Mouse (Mus musculus) intestine, embryonic 16.5 days (tissue): ENCODE results near the gene Hmga1. TPM values are rescaled to one million over a fixed set of nuclear protein-coding genes. Genes with fewer than 3 reads are reported as not detected.

Experiments
- ATAC-seq: fragments of 200-750 bp; cut with Nextera tagmentation; 2 replicates; pipeline ENCODE4 v1.8.0; 2017; ENCODE audit warnings: moderate TSS enrichment, moderate library complexity
- H3K27ac ChIP-seq: fragments of 300-500 bp; sonication (generic); 2 replicates; pipeline ENCODE4 v1.5.1; 2014; ENCODE audit warnings: mild to moderate bottlenecking, low read length
- H3K27me3 ChIP-seq: fragments of 300-500 bp; sonication (generic); replicated peaks from 2 replicates; pipeline ENCODE4 v1.6.1; 2014; ENCODE audit warnings: low read length, control low read depth, mixed read lengths; ENCODE audit not compliant: control insufficient read depth, insufficient read depth
- H3K36me3 ChIP-seq: fragments of 300-500 bp; sonication (generic); 2 replicates; pipeline ENCODE4 v1.6.1; 2014; ENCODE audit warnings: low read length, control low read depth; ENCODE audit not compliant: control insufficient read depth, insufficient read depth
- H3K4me1 ChIP-seq: fragments of 300-500 bp; sonication (generic); 2 replicates; pipeline ENCODE4 v1.6.1; 2014; ENCODE audit warnings: low read length, control low read depth, mixed read lengths; ENCODE audit not compliant: control insufficient read depth, insufficient read depth
- H3K4me2 ChIP-seq: fragments of 300-500 bp; sonication (generic); 2 replicates; pipeline ENCODE4 v1.6.1; 2014; ENCODE audit warnings: low read depth, low read length, control low read depth
- H3K4me3 ChIP-seq: fragments of 300-500 bp; sonication (generic); 2 replicates; pipeline ENCODE4 v1.5.1; 2014; ENCODE audit warnings: mild to moderate bottlenecking, low read length
- H3K9ac ChIP-seq: fragments of 300-500 bp; sonication (generic); 2 replicates; pipeline ENCODE4 v1.6.1; 2014; ENCODE audit warnings: low read depth, low read length
- H3K9me3 ChIP-seq: fragments of 300-500 bp; sonication (generic); 2 replicates; pipeline ENCODE4 v1.6.1; 2016; ENCODE audit warnings: low read length, control low read depth; ENCODE audit not compliant: control insufficient read depth
- WGBS: fragments of 180-500 bp; shearing (Covaris S2); extraction: QIAGEN DNeasy Blood & Tissue Kit; methylation state at CpG from one replicate; pipeline ENCODE4 v1.1.7; 2014; 5-methylcytosine and 5-hydroxymethylcytosine counted together
- polyA plus RNA-seq: library from polyadenylated mRNA; unstranded; fragments of >200 nt; fragmentation: Nextera tagmentation; extraction: Ambion mirVana; gene quantifications from 2 replicates; pipeline ENCODE4 v1.2.1, GENCODE M21; 2015

Hmga1 gene
- 286 and 319 TPM in 2 replicates for polyA plus RNA-seq

- Histone ChIP-seq H3K4me1 (peaks cover 36% of the 10 kb centered on the region), H3K9ac (peak within 1 kb of the TSS; percentile 92), H3K4me3 (peak within 1 kb of the TSS; percentile 83), H3K4me2 (peak within 1 kb of the TSS; percentile 90), H3K27ac (peak within 1 kb of the TSS; percentile 96), H3K27me3 (no peaks in the 10 kb centered on the region), H3K9me3 (no peaks in the 10 kb centered on the region), H3K36me3 (no peaks in the 10 kb centered on the region)
- WGBS: under 1% methylated on average over 78 of the region's 79 CpGs
- peak; percentile 70 for ATAC-seq
These were observed at the start of gene Hmga1 for GRCm38 (mm10) chr17:27556315-27557011. Gene Hmga1, plus strand, starts transcription at chr17:27556497.

DNA sequence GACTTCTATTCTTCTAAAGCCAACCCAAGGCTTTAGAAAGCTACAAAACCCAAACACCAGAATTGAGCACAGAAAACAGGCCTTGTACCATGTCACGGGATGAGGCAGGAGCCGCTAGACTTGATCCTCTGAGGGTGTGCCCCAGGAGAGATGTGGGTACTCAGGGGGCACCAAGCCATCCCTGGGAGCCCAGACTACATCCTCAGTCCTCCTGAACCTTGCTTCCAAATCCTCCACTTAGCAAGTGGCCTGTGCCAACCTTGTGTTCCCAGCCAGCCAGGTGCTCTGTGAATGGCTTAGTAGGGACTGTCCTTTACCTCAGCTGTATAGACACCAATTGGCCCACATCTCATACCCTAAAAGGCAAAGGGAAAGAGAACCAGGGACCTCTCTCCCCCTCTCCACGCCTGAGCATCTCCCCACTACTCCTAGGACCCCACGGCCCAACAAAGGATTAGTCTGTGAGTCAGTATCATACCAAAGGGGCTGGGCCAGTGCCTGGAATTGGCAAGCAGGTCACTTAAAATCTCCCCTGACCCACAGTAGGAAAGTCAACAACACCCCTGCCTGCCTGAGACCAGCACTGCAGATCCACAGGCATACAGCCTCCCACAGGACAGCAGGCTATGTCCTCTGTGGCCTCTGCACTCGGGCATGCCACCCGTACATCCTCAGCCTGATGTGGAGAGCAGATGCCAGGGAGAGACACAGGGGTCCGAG lies 49.3 kb upstream of the Hmga1 start:
- 81% methylated on average over 7 of the region's 7 CpGs for WGBS
- Histone ChIP-seq H3K4me2 (no peak overlapping the region), H3K27me3 (peaks cover 57% of the 10 kb centered on the region), H3K9ac (no peak overlapping the region), H3K36me3 (no peaks in the 10 kb centered on the region), H3K27ac (no peak overlapping the region), H3K9me3 (no peaks in the 10 kb centered on the region), H3K4me1 (peaks cover 3% of the 10 kb centered on the region), H3K4me3 (no peak overlapping the region)
- no peak for ATAC-seq

- H3K4me3 ChIP-seq: no peak overlapping the region
- no peak overlapping the region for H3K4me2 ChIP-seq
- no peak overlapping the region for H3K27ac ChIP-seq
- H3K9me3 ChIP-seq: no peaks in the 10 kb centered on the region
- ATAC-seq: no peak
- H3K27me3 ChIP-seq: peaks cover 59% of the 10 kb centered on the region
- peaks cover 8% of the 10 kb centered on the region for H3K4me1 ChIP-seq
- 83% methylated on average over 7 of the region's 7 CpGs for WGBS
- H3K9ac ChIP-seq: no peak overlapping the region
- no peaks in the 10 kb centered on the region for H3K36me3 ChIP-seq
These were observed 48.7 kb upstream of the Hmga1 start for GRCm38 (mm10) chr17:27507591-27507945.

DNA sequence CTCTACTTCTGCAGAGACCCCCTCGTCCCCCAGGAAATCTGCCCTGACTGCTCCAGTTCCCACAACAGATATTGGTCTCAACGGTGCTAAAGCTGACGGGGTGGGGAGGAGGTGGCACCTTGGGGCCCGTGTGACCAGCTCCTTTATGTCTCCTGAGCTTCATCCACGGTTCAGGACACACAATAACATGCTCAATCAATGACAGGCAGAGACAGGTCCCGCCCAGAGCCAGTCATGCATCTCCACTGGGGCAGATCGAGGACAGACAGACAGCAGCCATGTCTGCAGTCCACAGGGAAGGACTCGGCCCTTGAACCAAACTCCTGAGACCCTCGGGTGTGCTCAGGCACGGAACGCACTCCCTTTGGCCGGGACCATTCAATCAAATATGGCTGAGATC lies 48.3 kb upstream of the Hmga1 start:
- no peaks in the 10 kb centered on the region for H3K9me3 ChIP-seq
- H3K4me3 ChIP-seq: no peak overlapping the region
- H3K36me3 ChIP-seq: no peaks in the 10 kb centered on the region
- WGBS: 71% methylated on average over 12 of the region's 12 CpGs
- H3K27me3 ChIP-seq: peaks cover 59% of the 10 kb centered on the region
- no peak overlapping the region for H3K4me2 ChIP-seq
- no peak overlapping the region for H3K27ac ChIP-seq
- peaks cover 10% of the 10 kb centered on the region for H3K4me1 ChIP-seq
- H3K9ac ChIP-seq: no peak overlapping the region
- ATAC-seq: no peak

DNA sequence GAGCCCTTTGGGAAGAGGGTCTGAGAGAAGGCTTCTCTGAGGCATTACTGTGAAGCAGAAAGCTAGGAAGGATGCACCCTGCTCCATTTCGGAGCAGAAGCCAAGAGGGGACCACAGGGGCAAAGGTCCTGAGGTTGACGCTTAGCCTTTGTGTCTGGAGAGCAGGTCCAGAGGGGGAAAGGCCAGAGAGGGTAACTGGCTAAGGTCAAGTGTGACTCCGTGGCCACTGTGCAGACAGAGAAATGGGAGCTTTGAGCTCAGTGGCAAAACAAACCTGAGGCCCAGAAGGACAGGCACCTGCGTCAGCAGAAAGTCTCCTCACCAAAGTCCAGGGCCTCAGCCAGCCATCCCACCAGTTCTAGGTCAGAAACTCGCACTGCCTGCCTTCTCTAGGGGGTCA lies 47.8 kb upstream of the Hmga1 start:
- ATAC-seq: no peak
- H3K9me3 ChIP-seq: no peaks in the 10 kb centered on the region
- no peak overlapping the region for H3K9ac ChIP-seq
- no peak overlapping the region for H3K27ac ChIP-seq
- H3K4me3 ChIP-seq: no peak overlapping the region
- WGBS: 71% methylated on average over 5 of the region's 5 CpGs
- no peak overlapping the region for H3K4me2 ChIP-seq
- H3K27me3 ChIP-seq: peaks cover 61% of the 10 kb centered on the region
- H3K36me3 ChIP-seq: no peaks in the 10 kb centered on the region
- peaks cover 11% of the 10 kb centered on the region for H3K4me1 ChIP-seq

DNA sequence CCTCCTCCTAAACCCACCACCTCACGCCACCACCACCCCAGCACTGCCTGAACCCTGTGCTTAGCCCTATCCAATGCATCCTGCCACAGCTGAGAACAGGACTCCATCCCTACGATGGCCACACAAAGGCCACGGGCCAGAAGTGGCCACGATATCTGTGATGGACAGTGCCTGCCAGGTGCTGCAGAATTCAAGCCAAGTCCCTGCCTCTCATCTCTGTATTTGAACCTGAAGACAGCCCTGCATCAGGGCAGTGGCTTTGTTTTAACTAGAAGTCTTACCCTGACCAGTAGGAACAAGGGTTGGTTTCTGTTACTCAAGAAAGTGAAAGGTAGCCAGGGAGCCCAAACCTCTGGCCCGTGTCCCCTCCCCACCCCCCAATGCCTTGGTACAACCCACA lies 47.2 kb upstream of the Hmga1 start:
- no peak for ATAC-seq
- Histone ChIP-seq H3K4me3 (no peak overlapping the region), H3K36me3 (no peaks in the 10 kb centered on the region), H3K4me2 (no peak overlapping the region), H3K4me1 (peaks cover 15% of the 10 kb centered on the region), H3K9me3 (no peaks in the 10 kb centered on the region), H3K27ac (no peak overlapping the region), H3K9ac (no peak overlapping the region), H3K27me3 (peaks cover 67% of the 10 kb centered on the region)
- 82% methylated on average over 5 of the region's 5 CpGs for whole genome bisulfite sequencing

DNA sequence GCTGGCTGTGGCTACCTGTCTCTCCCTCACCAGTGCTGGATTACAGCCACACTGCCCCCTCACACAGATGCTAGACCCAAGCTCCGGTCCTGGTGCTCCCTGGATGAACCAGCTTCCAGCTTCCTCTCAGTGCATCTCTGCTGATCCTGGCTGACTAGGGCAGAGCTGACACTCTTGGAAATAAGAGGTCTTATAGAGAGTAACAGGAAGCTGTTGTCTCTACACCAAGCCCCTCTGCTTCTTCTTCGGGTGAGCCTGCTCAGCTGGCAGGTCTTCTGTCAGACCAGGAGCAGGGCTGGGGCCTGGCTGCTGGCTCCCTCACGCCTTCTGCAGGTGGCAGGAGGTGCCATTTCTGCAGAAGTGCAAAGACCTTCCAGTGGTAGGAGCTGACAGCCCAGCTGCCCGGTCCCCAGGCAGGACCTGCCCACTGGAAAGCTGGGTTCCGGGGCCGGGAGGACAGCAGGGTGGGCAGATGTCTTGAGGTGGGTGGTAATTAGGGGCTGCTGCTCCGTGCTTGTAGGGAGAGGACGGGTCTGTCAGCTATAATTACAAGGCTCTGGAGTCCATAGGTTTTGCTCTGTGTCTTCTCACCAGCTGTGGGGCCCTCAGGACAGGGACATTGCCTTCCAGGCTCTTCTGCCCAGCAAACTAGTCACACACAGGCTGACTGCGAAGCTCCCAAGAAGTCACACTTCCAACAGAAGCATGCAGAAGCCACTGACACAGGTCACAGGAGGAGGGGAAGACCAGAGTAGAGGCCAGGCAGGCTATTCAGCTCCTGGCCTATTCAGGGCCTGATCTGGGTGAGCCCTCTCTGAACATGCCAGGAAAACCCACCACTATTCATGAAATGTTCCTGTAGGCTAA lies 45.8 kb upstream of the Hmga1 start:
- H3K36me3 ChIP-seq: no peaks in the 10 kb centered on the region
- no peak overlapping the region for H3K9ac ChIP-seq
- H3K9me3 ChIP-seq: no peaks in the 10 kb centered on the region
- peaks cover 76% of the 10 kb centered on the region for H3K27me3 ChIP-seq
- no peak for ATAC-seq
- no peak overlapping the region for H3K4me3 ChIP-seq
- H3K27ac ChIP-seq: no peak overlapping the region
- peaks cover 15% of the 10 kb centered on the region for H3K4me1 ChIP-seq
- WGBS: 53% methylated on average over 9 of the region's 9 CpGs
- H3K4me2 ChIP-seq: no peak overlapping the region

DNA sequence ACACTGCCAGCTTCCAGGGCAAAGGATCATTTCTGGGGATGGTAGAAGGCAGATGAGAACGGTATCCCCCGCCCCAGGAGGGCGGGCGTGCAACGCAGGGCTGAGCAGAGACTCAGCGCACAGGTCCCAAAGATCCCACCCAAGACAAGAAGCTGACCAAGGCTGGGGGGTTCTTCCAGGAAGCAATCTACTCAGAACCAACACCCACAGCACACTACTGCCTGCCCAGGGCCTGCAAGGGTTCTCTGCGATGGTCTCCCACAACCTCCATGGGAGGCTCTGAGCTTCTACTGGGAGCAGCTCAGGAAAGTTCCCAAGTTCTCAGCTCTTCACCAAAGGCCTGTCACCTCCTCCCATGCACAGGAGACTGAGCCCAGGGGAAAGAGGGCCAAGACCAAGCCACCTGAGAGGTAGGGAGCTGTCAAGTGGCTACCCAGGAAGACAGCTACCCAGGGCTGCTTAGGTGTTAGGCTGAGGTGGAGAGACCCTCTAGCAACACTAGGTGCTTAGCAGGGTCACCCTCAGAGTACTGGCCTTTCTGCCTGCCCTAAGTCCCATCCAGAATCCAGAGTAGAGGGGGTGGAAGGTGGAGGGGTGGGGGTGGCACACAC lies 45.1 kb upstream of the Hmga1 start:
- Histone ChIP-seq H3K27ac (no peak overlapping the region), H3K9me3 (no peaks in the 10 kb centered on the region), H3K4me2 (no peak overlapping the region), H3K27me3 (peaks cover 76% of the 10 kb centered on the region), H3K4me1 (peaks cover 15% of the 10 kb centered on the region), H3K9ac (no peak overlapping the region), H3K4me3 (no peak overlapping the region), H3K36me3 (no peaks in the 10 kb centered on the region)
- no peak for ATAC-seq
- 93% methylated on average over 7 of the region's 7 CpGs for WGBS
